Mouse (Mus musculus): ENCODE measurements around the gene Bmp5. TPM values are rescaled to one million over a fixed set of nuclear protein-coding genes. Genes with fewer than 3 reads are reported as not detected.
"Not testable (repeated sequence)": the region's sequence is repeated elsewhere in the genome, so short reads cannot be mapped to it uniquely, and the experiment has no call there.

The Bmp5 gene
- total RNA-seq (2017) = not detected in 2 replicates

DNA sequence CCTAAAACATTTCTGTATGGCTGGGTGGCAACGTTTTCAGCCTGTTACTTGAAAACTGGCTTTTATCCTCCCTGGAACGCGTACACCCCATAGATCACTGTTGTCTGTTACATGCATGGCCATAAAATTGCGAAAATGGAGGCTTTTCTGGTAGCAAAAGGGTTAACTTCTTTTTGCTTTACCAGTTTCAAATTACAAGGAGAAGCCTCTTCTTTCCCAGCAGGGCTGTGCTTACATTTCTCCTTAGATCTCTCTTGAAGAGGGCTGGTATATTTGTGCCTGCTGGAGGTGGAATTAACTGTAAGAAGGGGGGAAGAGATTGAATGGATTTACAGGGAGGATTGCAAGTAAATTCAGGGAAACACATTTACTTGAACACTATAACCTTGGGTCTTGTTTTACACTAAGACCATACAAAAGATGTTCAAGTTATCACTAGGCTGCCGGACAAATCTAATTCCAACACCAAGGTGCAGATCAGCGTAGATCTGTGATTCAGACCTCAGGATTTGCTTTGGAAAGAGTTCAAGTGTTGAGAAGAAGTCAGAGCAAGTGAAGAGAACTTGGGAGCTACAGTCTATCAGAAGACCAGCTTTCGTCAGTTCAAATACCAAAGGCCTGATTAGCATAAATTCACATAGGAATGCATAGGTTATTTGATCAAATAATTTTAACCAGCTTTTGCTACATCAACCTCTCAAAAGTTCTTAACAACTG is at the start of gene Bmp5:
Gene Bmp5, plus strand, starts transcription at position 236 of the 717 bp plus-strand sequence.
- ATAC-seq (ENCODE audit: extremely low read depth, insufficient number of reproducible peaks, low FRiP score, poor library complexity, severe bottlenecking) = no peak

DNA sequence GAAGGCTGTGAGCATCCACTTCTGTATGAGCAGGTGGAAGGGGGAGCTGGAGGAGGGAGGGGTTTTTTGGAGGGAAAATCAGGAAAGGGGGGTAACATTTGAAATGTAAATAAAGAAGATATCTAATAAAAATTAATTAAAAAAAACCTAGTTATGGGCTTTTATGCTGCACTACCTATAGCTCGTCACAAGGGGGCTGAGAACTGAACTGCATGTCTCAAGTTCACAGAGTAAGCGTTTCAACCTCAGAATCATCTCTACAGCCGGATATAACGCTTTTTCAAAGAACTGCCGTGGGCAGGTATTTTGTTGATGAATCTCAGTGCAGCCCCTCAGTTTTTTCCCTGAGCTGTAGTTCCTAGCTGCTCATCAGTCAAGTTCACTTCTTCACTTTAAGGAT is 15.1 kb upstream of the Bmp5 start:
- ATAC-seq (ENCODE audit: extremely low read depth, insufficient number of reproducible peaks, low FRiP score, poor library complexity, severe bottlenecking) = no peak

DNA sequence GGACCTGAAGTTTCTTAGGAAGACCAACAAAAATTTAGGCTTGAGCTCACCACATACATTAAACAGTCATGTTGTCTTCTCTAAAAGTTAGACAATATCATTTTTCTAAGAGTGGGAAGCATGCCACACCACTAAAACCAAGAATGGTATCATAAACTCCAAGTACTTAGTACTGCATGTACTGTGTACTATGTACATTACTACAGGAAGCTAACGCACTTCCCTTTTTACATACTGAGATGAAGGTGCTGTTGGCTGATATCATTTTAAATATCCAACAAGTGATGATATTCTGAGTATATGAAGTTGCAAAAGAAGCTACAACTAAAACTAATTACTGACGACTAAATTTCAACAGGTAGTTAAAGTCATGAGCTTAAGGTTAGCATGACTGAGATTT is 13.6 kb upstream of the Bmp5 start:
- no peak for ATAC-seq (ENCODE audit: extremely low read depth, insufficient number of reproducible peaks, low FRiP score, poor library complexity, severe bottlenecking)

DNA sequence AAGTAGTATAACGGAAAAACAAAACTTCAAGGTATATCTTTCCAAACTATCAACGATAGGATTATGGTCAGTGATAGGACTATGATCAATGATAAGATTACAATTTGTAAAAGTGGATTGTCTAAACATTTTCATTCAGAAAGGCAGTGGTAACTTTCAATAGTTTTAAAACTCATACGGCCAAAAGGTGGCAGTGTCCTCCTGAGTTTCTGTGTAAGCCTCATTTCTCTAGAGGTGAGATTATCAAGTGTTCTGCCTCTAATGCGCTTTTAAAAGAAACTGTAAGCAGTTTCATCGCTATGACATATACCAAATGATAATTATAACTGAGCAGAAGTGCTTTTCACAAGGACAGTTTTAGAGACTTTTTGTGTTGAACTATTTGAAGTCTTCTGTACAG is 12.7 kb upstream of the Bmp5 start:
- no peak for ATAC-seq (ENCODE audit: extremely low read depth, insufficient number of reproducible peaks, low FRiP score, poor library complexity, severe bottlenecking)

DNA sequence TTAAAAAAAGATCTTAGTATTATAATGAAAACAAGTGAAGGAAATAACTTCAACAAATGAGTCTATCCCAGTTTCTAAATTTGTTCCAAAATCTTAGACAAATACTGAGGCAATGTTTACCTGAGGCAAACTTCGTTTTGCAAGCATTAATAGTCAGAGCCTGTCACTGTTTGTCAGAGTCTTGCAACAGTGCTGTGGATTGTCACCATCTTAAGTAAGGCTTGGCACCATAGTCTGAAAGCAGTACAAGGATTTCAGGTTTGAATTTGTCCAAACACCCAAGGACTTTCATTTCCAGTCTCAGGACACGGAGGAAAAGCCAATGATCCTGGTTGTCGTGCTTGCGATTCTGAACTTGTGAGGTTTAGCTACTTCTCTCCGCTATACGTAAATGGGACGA is 10.4 kb upstream of the Bmp5 start:
- no peak for ATAC-seq (ENCODE audit: extremely low read depth, insufficient number of reproducible peaks, low FRiP score, poor library complexity, severe bottlenecking)

DNA sequence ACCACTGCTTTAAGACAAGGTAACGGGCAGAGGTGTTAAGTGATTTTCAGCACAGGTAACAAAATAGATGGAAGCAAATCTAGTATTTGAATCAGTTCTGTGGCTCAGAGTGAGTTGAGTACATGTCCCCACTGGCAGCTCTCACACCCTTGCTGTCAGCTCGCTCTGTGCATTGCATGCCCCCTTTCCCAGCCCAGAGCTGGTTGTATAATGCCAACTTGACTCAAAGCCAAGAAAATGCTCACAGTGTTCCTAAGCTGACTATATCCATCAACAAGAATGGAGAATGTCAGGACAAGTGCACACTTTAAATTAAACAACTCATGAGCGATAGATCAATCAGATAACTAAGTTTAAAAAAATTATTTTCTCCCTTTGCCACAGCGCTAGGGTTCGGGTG is 8.6 kb upstream of the Bmp5 start:
- no peak for ATAC-seq (ENCODE audit: extremely low read depth, insufficient number of reproducible peaks, low FRiP score, poor library complexity, severe bottlenecking)

DNA sequence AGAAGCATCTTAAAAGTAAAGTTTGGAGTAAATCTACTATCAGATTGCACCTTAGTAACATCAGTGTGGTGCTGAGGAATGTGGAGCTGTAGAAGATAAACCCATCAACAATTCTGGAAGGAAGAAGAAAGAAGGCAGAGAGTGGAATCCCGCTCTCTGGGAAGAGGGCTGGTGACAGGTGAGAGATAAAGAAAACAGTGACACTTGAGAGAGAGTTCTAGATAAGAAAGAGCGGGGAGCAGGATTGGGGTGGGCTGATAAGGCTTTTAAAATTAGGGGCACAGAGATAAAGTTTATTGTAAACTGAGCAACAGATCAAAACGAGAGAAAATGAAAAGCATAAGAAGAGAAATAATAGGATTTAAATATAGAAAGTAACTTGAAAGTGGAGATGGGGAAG is 6.1 kb upstream of the Bmp5 start:
- no peak for ATAC-seq (ENCODE audit: extremely low read depth, insufficient number of reproducible peaks, low FRiP score, poor library complexity, severe bottlenecking)

DNA sequence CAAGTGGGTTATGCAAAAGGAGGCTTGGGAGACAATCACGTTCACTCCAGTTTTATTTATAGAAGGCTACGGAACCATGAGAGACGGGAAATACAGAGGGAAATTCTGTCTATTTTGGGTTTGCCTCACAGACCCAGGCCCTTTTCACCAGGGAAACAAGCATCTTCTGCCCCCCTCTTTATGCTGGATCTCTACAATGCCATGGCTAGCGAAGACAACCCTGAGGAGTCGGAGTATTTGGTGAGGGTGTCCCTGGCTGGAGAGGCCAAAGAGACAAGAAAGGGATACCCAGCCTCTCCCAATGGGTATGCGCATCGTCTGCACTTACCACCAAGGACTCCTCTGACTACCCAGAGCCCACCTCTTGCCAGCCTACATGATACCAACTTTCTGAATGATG is 989 bp downstream of the Bmp5 start:
- ATAC-seq (ENCODE audit: extremely low read depth, insufficient number of reproducible peaks, low FRiP score, poor library complexity, severe bottlenecking) = no peak

DNA sequence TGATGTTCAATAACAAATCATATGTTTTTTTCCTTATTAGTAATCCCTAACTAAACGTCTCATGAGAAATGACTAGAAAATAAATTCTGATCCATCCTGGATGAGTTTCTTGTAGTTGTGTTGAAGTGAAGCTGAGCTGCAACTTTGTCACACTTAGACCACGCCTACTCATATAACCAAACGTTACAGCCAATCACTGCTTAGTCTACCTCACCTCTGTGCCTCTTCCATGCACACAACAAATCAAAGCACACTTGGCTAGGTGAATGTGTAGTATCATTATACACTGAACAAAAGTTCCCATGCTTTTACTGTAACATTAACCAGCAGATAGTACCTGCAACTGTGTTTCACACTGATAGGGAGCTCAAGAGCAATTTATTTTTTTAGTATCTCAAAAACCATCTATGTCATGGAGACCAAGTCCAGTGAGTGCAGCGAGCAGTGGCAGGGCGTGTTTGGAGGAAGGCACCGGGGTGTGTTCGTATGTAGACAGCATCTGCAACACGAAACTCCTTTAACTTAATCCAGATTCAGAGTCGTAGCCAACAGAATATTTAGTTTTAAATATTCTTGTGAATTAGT is 3.7 kb downstream of the Bmp5 start:
- no peak for ATAC-seq (ENCODE audit: extremely low read depth, insufficient number of reproducible peaks, low FRiP score, poor library complexity, severe bottlenecking)

DNA sequence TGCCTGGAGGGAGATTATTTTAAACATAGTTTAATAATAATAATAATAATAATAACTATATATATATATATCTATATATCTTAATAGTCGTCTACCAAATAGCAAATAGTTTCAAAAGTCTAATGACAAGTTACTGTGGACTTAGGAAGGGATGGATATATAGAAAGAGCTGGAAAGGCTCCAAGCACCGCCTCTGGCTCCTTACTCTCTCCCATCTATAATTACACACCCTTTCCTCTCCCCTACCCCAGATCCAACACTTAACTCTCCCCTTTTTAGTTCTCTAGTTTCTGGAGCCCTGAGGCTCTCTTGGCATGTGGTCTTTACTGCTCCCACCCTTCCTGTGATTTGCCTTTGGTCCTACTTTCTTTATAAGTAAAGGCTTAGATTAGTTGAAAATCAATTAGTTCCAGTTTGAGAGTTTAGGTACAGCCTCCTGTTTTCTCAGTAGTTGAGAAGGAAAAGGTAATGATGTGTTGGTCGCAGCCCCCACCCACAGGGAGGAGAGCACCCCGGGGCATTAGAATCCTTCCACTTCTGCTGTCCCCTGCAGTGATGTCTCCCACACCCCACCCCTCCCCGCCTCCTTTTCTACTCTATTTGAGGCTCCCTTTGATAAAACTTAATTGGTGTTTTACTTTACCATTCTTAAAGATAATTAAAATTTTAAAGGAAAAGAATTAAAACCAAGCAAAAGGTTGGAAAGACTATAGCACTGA is 5.6 kb downstream of the Bmp5 start:
- ATAC-seq (ENCODE audit: extremely low read depth, insufficient number of reproducible peaks, low FRiP score, poor library complexity, severe bottlenecking) = no peak

DNA sequence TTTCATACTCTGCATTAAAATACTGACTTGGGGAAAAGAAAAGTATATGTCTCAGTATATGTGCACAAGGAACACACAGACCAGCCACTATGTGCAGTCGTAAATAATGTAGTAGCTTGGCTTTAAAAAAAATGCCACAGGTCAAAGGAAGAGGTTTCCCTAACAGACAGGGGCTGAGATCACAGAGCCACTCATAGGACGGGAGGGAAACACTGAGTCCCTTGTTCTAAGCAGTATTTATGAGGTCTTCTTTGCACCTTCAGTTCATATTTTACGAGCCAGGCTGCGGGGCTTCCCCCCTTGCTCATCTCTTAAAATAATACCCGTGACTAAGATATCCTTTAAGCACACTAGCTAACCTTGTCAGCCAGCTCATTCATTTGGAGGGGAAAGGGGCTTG is 6.4 kb downstream of the Bmp5 start:
- ATAC-seq (ENCODE audit: extremely low read depth, insufficient number of reproducible peaks, low FRiP score, poor library complexity, severe bottlenecking) = no peak

DNA sequence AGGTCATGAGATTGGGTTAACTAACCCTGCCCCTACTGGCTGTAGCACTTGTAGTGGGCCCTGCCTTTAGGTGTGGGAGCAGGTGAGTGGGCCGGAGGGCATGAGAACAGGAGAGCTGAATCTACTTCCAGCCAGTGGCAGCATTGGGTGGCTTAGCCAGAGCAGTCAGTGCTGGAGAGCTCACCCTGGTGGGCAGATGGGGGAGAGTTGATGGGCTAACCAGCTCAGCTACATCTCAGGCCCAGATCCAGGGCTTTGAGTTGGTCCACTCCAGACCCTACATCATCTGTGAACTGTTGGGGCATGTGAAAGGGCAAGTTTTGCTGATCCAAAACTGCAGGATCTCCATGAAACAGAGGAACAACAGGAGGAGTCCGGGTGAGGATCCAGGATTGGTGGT is 8.4 kb downstream of the Bmp5 start:
- ATAC-seq (ENCODE audit: extremely low read depth, insufficient number of reproducible peaks, low FRiP score, poor library complexity, severe bottlenecking) = 0 out of 2 replicates have a peak, but pooled peaks have one; percentile 13

DNA sequence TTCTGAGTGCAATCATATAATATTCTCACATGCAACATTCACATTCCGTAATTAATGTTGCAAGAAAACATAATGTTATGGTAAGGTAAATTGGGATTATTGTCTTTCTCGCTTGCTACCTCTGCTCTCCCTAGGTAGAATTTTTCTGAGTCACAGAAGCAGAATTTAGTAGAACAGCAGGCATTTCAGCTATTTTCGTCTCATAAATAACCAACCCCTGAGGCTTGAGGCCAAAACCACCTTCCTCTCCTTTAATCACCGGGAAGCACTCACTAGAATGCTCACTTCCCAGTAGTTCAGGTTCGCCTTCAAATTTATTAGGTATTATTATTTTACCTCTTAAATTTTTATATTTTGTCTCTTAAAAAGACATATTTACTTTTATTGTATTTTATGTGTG is 10.8 kb downstream of the Bmp5 start:
- ATAC-seq (ENCODE audit: extremely low read depth, insufficient number of reproducible peaks, low FRiP score, poor library complexity, severe bottlenecking) = no peak

DNA sequence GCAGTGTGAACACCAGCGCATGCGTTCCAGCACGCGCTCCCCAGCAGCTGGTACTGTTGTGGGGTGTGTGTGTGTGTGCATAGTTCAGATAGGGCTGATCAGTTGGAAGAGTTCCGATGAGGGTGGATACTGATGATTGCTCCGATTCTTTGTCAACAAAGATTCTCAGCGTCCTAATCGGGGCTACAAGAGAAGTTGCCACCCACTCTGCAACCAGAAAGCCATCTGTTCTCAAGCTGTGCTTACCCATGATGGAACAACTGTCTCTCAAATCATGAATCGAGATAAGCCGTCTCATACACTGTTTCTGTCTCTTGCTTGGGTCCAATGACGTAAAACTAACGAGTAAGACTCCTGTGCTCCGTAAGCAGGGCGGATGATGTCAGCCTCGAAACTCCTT is 12.0 kb downstream of the Bmp5 start:
- ATAC-seq (ENCODE audit: extremely low read depth, insufficient number of reproducible peaks, low FRiP score, poor library complexity, severe bottlenecking) = no peak

DNA sequence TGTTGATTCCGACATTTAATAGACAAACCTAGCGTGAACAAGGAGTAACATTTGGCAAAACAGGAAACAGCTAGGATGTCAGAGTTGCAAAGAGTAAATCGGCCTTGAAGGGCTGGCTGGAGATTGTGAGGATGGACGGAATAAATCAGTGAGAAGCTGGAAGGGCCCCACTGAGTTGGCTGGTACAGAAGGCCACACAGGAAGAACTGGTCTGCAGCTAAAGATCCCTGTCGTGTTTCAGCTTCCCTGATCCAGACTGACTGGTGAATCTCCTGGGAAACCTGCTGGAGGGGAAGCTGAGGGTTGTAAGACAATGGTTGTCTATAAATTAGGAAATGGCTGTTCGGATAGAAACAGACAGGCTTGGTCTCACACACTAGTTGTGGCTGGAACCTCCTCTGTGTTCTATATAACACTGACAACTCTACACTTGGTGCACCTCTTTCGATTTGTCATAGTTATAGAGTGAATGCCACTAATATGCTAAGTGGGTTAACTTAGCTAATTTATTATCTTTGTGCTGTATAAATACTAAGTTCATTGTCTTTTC is 14.8 kb downstream of the Bmp5 start:
- ATAC-seq (ENCODE audit: extremely low read depth, insufficient number of reproducible peaks, low FRiP score, poor library complexity, severe bottlenecking) = no peak

DNA sequence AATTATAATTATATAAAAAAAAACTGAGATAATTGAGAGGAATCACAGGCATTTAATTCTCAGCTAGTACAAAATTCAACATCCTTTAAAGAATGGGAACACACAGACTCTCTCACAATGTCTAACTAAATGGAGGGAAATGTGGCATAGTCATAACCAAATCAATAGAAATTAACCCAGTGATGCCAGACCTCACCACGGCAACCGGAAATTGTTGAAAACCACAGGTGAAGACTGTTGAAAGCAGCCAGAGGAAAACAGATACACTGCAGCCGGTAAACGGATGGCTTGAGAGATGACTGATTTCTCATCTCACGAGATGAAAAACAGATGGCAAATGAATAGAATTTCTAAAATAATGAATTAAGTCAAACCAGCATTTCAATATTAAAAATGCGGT is 29.8 kb downstream of the Bmp5 start:
- no peak for ATAC-seq (ENCODE audit: extremely low read depth, insufficient number of reproducible peaks, low FRiP score, poor library complexity, severe bottlenecking)

DNA sequence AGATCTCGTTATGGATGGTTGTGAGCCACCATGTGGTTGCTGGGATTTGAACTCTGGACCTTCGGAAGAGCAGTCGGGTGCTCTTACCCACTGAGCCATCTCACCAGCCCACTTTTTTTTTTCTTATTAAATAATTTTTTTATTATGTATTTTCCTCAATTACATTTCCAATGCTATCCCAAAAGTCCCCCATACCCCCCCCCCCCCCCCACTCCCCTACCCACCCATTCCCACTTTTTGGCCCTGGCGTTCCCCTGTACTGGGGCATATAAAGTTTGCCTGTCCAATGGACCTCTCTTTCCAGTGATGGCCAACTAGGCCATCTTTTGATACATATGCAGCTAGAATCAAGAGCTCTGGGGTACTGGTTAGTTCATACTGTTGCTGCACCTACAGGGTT is 33.0 kb downstream of the Bmp5 start:
- not testable (repeated sequence) for ATAC-seq (ENCODE audit: extremely low read depth, insufficient number of reproducible peaks, low FRiP score, poor library complexity, severe bottlenecking)

DNA sequence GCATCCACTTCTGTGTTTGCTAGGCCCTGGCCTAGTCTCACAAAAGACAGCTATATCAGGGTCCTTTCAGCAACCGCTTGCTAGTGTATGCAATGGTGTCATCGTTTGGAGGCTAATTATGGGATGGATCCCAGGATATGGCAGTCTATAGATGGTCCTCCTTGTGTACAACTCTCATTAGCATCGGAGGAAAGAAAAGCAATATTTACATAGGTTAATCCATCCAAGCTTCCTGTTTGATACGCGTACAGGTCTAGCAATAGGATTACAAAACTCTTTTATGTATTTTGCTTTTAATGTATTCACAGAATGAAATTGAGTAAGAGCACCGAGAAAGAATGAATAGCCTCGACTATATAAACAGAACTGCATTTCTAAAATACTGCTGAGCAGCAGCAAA is 33.5 kb downstream of the Bmp5 start:
- no peak for ATAC-seq (ENCODE audit: extremely low read depth, insufficient number of reproducible peaks, low FRiP score, poor library complexity, severe bottlenecking)

DNA sequence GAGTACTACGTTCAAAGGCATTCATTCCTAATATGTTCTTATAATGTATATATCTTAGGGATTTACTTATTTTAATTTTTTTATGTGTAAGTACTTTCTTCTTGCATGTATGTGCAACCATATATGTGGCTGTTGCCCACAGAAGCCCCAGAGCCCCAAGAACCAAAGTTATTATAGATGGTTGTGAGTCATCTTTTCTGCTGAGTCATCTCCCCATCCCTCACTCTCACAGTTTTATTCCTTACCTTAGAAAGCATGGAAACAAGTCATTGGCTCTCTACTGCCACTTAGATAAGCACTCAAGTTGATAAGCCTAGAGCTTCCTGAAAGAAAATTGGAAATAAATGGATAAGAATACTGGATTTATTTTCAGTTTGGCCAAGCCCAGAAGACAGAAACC is 40.0 kb downstream of the Bmp5 start:
- ATAC-seq (ENCODE audit: extremely low read depth, insufficient number of reproducible peaks, low FRiP score, poor library complexity, severe bottlenecking) = no peak

DNA sequence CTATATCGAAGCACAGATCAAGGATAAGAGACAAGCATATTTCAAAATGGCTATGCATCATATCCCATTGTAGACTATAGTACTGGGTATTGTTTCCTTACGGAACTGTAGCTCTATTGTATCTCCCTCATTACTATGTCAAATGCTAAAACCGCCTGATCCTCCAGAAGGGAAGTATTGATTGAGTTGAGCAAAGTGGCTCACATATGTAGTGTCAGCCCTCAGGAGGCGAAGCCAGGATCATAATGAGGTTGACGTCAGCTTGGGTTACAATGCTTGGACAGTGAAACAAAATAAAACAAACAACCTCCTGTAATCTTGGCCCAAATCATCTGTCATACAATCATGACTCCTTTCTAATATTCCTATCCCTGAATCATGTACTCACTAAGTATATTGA is 43.2 kb downstream of the Bmp5 start:
- no peak for ATAC-seq (ENCODE audit: extremely low read depth, insufficient number of reproducible peaks, low FRiP score, poor library complexity, severe bottlenecking)

Measured in neutrophil, adult 5-6 weeks (primary cell).